Mouse (Mus musculus) midbrain, embryonic 11.5 days (tissue): ENCODE results near the gene Orm2. TPM values are rescaled to one million over a fixed set of nuclear protein-coding genes. Genes with fewer than 3 reads are reported as not detected.
"Not testable (repeated sequence)": the region's sequence is repeated elsewhere in the genome, so short reads cannot be mapped to it uniquely, and the experiment has no call there.

ENCODE experiments used
- ATAC-seq: fragments of 200-750 bp; cut with Nextera tagmentation; 2 replicates; pipeline ENCODE4 v1.8.0; 2017; ENCODE audit warnings: moderate TSS enrichment, moderate library complexity; ENCODE audit not compliant: low FRiP score
- DNase-seq: peaks from one replicate; pipeline ENCODE4 v3.0.0; 2015; ENCODE audit warnings: low spot score; ENCODE audit errors: missing footprints
- H3K27ac ChIP-seq: fragments of 300-500 bp; sonication (generic); 2 replicates; pipeline ENCODE4 v1.5.1; 2014; ENCODE audit warnings: low read depth, low read length
- H3K27me3 ChIP-seq: fragments of 300-500 bp; sonication (generic); 2 replicates; pipeline ENCODE4 v1.6.1; 2014; ENCODE audit warnings: mild to moderate bottlenecking, low read length, moderate library complexity, mixed read lengths; ENCODE audit not compliant: control insufficient read depth, insufficient read depth
- H3K36me3 ChIP-seq: fragments of 300-500 bp; sonication (generic); 2 replicates; pipeline ENCODE4 v1.6.1; 2014; ENCODE audit warnings: mild to moderate bottlenecking, low read length, moderate library complexity, mixed read lengths; ENCODE audit not compliant: control insufficient read depth, insufficient read depth
- H3K4me1 ChIP-seq: fragments of 300-500 bp; sonication (generic); 2 replicates; pipeline ENCODE4 v1.6.1; 2014; ENCODE audit warnings: low read length; ENCODE audit not compliant: control insufficient read depth, insufficient read depth
- H3K4me2 ChIP-seq: fragments of 300-500 bp; sonication (generic); 2 replicates; pipeline ENCODE4 v1.6.1; 2014; ENCODE audit warnings: mild to moderate bottlenecking, moderate library complexity
- H3K4me3 ChIP-seq: fragments of 300-500 bp; sonication (generic); 2 replicates; pipeline ENCODE4 v1.5.1; 2014; ENCODE audit warnings: low read depth, low read length
- H3K9ac ChIP-seq: fragments of 300-500 bp; sonication (generic); 2 replicates; pipeline ENCODE4 v1.6.1; 2014; ENCODE audit warnings: low read length
- H3K9me3 ChIP-seq: fragments of 300-500 bp; sonication (generic); 2 replicates; pipeline ENCODE4 v1.6.1; 2016; ENCODE audit warnings: low read length; ENCODE audit not compliant: control insufficient read depth
- WGBS: fragments of 180-500 bp; shearing (Covaris S2); extraction: QIAGEN DNeasy Blood & Tissue Kit; methylation state at CpG from one replicate; pipeline ENCODE4 v1.1.7; 2014; 5-methylcytosine and 5-hydroxymethylcytosine counted together
- polyA plus RNA-seq: library from polyadenylated mRNA; unstranded; fragments of >200 nt; fragmentation: Nextera tagmentation; extraction: Ambion mirVana; gene quantifications from 2 replicates; pipeline ENCODE4 v1.2.1, GENCODE M21; 2014

Gene Orm2
- not detected in 2 replicates for polyA plus RNA-seq

DNA sequence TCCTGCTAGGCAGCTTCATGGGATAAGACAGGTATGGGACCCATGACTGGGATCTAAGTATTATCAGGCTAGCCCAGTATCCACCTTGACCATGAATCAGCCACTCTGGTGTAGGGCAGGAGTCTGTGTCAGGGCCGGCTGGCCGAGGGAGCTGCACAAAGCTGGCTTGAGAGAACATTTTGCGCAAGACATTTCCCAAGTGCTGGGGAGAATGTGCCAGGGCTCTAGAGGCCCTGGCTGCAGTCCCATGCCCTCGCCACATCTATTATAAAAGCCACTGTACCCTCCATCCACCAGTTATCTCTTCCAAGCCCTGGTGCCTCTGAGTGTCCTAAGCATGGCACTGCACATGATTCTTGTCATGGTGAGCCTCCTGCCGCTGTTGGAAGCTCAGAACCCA lies at the start of gene Orm2:
Gene Orm2, plus strand, starts transcription at position 300 of the 400 bp plus-strand sequence.
- H3K9me3 ChIP-seq, result no peaks in the 10 kb centered on the region
- H3K27me3 ChIP-seq, result no peaks in the 10 kb centered on the region
- H3K36me3 ChIP-seq, result no peaks in the 10 kb centered on the region
- ATAC-seq, result no peak
- 91% methylated on average over 5 of the region's 5 CpGs for WGBS
- H3K27ac ChIP-seq, result no peak within 1 kb of the TSS
- no peak within 1 kb of the TSS for H3K4me3 ChIP-seq
- no peaks in the 10 kb centered on the region for H3K4me1 ChIP-seq
- no peak within 1 kb of the TSS for H3K9ac ChIP-seq
- no peak within 1 kb of the TSS for H3K4me2 ChIP-seq
- DNase-seq, result peak; percentile 33

DNA sequence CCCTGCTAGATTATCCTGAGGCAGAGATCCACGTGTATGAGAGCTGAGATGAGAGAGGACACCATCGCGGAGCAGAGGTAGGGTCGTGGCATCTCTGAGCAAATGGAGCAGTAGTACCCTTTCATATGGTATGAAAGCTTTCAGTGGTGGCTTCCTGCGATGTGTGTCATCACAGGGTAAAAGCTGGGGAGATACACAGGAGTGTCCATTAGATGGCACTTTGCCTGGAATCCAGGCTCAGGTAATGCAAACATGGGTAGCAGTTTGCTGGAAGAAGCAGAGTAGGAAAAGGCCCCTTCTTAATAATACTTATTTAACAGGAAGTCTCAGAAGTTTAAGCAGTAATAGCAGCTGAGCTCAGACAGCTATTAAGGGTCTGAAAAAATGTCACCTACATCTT lies 48.2 kb upstream of the Orm2 start:
- WGBS, result 79% methylated on average over 5 of the region's 5 CpGs
- Histone ChIP-seq H3K36me3 (no peaks in the 10 kb centered on the region), H3K9me3 (no peaks in the 10 kb centered on the region), H3K4me3 (no peak overlapping the region), H3K27ac (no peak overlapping the region), H3K4me2 (no peak overlapping the region), H3K27me3 (no peaks in the 10 kb centered on the region), H3K4me1 (no peaks in the 10 kb centered on the region), H3K9ac (no peak overlapping the region)
- no peak for ATAC-seq
- no peak for DNase-seq

DNA sequence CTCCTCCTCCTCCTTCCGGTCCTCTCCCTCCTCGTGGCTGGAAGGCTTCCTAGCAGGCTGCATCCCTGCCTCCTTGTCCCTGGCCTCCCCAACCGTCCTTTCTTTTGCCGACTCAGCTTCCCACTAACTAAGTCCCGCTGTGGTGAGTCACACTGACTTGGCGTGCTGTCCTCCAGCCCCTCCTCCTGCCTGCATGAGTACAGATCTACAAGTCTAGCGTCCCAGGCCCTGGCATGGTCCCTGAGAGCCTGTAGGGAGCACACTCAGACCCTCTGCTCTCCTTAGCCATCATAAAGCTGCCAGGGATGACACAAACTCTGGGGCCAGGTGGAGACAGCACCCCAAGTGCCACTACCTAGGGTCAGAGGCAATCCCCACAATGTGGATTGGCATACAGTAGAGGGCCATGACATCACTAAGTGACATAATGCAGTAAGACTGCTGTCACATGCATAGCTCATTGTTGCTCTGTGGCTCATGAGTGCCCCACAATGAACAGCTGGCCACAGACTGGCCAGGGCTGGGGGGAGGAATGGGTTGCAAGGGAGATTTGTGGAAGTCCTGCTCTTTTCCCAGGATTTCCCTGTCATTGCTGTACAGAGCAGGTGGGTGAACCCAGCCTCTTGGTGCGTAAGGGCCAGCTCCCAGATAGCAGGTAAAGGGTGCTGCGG lies 46.0 kb upstream of the Orm2 start:
- no peak overlapping the region for H3K4me2 ChIP-seq
- H3K9me3 ChIP-seq, result no peaks in the 10 kb centered on the region
- no peaks in the 10 kb centered on the region for H3K27me3 ChIP-seq
- no peak overlapping the region for H3K27ac ChIP-seq
- H3K4me1 ChIP-seq, result no peaks in the 10 kb centered on the region
- ATAC-seq, result no peak
- 75% methylated on average over 9 of the region's 9 CpGs for WGBS
- H3K36me3 ChIP-seq, result no peaks in the 10 kb centered on the region
- no peak overlapping the region for H3K9ac ChIP-seq
- no peak overlapping the region for H3K4me3 ChIP-seq
- no peak for DNase-seq

DNA sequence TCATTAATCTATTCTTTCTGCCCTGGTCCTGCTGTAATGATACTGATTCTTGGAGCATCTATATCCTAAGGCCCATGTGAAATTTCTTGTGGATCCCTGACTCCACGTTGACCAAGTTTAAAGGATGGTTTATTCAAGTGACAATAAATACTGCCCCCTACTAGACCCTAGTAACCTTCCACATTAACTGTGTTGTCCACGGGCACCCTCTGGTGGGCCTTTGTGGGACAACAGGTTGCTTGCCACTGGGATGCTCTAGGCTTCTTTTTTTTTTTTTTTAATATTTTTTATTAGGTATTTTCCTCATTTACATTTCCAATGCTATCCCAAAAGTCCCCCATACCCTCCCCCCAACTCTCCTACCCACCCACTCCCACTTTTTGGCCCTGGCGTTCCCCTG lies 42.7 kb upstream of the Orm2 start:
- not testable (repeated sequence) for H3K4me3 ChIP-seq, H3K9ac ChIP-seq, H3K9me3 ChIP-seq, H3K4me2 ChIP-seq, H3K4me1 ChIP-seq, H3K27me3 ChIP-seq, H3K36me3 ChIP-seq, H3K27ac ChIP-seq
- peak; percentile 97 for DNase-seq
- ATAC-seq, result peak; percentile 45; the same call in 1 of the 2 replicates
- whole genome bisulfite sequencing, result 39% methylated on average over 3 of the region's 3 CpGs

DNA sequence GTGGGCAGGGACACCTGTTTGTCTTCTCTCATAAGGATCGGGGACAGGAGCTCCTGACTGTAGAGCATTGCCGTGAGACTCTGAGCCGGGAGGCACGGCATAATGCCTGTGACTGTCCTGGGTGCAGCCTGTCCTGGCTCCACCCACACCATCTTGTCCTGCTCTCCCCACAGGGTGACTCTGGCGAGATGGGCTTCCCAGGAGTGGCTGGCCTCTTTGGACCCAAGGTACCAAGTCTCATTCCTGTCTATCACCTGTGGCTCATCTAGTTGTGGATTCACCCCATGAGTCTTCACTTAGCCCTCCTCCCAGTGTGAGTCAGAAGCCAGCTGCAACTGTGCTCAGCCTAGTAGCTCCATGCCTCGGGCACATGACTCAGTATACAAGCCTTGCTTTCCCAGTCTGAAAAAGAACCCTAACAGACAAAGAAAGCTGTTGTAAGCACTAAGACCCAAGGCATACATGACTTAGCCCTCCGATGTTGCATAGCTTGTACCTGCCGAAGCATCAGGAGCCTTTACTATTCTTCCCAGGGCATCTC lies 38.9 kb upstream of the Orm2 start:
- DNase-seq (no peak), ATAC-seq (no peak)
- H3K27ac ChIP-seq, result no peak overlapping the region
- 83% methylated on average over 8 of the region's 8 CpGs for WGBS
- H3K4me3 ChIP-seq, result no peak overlapping the region
- H3K9me3 ChIP-seq, result no peaks in the 10 kb centered on the region
- no peaks in the 10 kb centered on the region for H3K36me3 ChIP-seq
- H3K27me3 ChIP-seq, result no peaks in the 10 kb centered on the region
- no peaks in the 10 kb centered on the region for H3K4me1 ChIP-seq
- no peak overlapping the region for H3K4me2 ChIP-seq
- H3K9ac ChIP-seq, result no peak overlapping the region

DNA sequence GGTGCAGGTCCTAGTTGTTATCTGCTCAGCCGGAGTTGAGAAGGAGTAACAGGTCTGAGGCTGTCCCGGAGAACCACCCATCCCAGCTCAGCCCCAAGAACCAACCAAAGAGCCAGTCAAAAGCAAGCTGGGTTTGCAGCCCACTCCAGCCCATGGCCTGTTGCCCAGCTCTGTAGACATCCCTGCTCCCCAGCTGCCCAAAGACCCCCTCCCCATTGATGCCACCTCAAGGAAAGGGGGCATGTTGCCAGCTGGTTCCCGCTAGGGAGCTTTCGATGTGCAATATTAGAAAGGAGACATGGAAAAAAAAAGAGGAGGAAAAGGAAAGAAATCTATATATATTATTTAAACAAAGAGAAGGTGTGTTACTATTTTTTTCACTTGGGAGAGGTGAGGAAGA lies 28.8 kb upstream of the Orm2 start:
- Histone ChIP-seq H3K4me1 (no peaks in the 10 kb centered on the region), H3K4me2 (no peak overlapping the region), H3K4me3 (no peak overlapping the region), H3K27me3 (no peaks in the 10 kb centered on the region), H3K36me3 (no peaks in the 10 kb centered on the region), H3K9ac (no peak overlapping the region), H3K9me3 (no peaks in the 10 kb centered on the region), H3K27ac (no peak overlapping the region)
- DNase-seq (no peak), ATAC-seq (no peak)
- WGBS, result 94% methylated on average over 4 of the region's 4 CpGs

DNA sequence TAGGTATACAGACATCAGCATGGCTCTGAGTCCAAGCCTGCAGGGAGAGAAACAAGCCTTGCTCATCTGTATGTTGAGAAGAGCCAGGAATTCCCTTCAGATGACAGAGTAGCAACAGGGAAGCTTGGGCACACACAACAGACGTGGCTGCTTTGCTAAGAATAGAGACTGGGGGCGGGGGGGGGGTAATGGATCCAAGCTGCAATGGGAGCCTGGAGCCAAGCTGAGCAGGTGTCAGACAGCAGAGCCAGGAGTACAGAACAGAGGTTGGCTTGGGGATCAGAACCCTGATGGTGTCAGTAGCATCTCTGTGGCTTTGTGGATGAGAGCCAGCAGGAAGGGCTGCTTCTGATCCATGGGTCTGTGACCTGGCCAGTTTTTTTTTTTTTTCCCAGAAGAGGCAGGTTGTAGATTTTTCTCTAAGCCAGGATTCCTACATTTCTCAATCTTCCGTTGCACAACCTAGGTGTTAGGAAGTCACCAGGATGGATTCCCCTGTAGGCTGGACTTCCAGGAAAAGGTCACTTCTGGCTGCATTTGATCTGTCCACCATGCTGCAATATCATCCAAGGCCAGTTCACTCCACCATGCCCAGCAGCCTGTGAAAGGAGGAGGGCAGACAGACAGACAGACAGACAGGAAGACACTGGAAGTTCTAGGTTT lies 23.7 kb upstream of the Orm2 start:
- no peak overlapping the region for H3K27ac ChIP-seq
- H3K4me3 ChIP-seq, result no peak overlapping the region
- H3K4me2 ChIP-seq, result no peak overlapping the region
- ATAC-seq (no peak), DNase-seq (no peak)
- whole genome bisulfite sequencing, result 67% methylated on average over 3 of the region's 3 CpGs
- no peak overlapping the region for H3K9ac ChIP-seq
- no peaks in the 10 kb centered on the region for H3K9me3 ChIP-seq
- H3K27me3 ChIP-seq, result no peaks in the 10 kb centered on the region
- no peaks in the 10 kb centered on the region for H3K36me3 ChIP-seq
- no peaks in the 10 kb centered on the region for H3K4me1 ChIP-seq

DNA sequence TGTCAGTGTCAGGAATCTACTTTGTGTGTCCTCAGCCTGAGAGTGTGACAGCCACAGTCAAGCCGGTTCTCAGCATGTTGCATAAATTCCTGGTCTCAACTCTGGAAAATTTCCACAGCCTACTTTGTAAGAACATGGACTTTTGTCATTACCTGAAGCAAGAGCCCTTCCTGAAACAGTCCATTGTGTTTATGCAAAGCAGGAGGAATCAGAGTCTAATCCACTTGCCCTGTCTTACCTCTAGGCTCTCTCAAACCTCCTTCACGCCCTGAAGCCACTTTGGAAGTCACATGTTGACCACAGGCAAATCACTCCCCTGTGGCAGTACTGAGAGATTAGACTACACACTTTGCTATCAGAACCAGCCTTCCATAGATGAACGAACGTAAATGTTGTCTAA lies 19.8 kb upstream of the Orm2 start:
- H3K27ac ChIP-seq, result no peak overlapping the region
- H3K9me3 ChIP-seq, result no peaks in the 10 kb centered on the region
- ATAC-seq (no peak), DNase-seq (no peak)
- no peak overlapping the region for H3K4me2 ChIP-seq
- no peaks in the 10 kb centered on the region for H3K36me3 ChIP-seq
- H3K27me3 ChIP-seq, result no peaks in the 10 kb centered on the region
- H3K4me1 ChIP-seq, result no peaks in the 10 kb centered on the region
- H3K9ac ChIP-seq, result no peak overlapping the region
- 72% methylated on average over 4 of the region's 4 CpGs for WGBS
- H3K4me3 ChIP-seq, result no peak overlapping the region

DNA sequence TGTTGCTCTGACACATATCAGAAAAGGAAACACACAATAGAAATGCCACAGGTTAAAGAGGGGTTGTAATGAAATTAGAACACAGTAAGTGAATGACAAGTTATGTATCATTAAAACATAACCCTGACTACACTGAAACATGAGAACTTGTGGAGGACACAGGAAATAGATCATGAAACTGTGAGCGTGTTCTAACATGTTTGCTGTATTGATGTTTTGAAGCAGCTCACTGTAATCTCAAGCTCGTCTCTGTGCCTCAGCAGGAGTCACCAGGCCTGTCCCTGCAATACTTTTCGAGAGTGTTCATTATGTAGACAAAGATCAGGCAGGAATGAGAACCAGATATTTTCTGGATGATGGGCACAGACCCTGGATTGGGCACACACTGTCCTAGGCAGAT lies 18.6 kb upstream of the Orm2 start:
- Histone ChIP-seq H3K36me3 (no peaks in the 10 kb centered on the region), H3K9me3 (no peaks in the 10 kb centered on the region), H3K4me2 (no peak overlapping the region), H3K9ac (no peak overlapping the region), H3K4me1 (no peaks in the 10 kb centered on the region), H3K27me3 (no peaks in the 10 kb centered on the region), H3K27ac (no peak overlapping the region), H3K4me3 (no peak overlapping the region)
- DNase-seq (no peak), ATAC-seq (no peak)
- 68% methylated on average over 3 of the region's 3 CpGs for WGBS
